15 mouse cellular contexts compared by ENCODE assay signal in the genomic region with DNA sequence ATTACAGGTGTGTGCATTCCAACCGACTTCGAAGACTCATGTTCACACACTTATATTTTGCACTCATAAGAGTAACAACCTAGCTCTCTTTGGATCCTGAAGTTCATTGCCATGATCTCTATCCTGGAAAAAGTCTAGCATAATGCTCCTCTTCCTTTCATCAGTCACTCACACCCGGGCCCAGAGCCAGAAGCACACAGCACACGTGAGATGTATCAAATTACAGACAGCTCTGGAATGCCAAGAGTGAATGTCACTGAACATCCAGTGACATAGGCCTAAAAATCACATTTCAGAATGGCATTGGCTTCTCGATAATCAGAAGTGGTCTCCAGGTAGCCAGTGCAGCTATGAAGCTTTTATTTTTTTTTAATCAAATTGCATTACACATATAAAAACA.
A peak's percentile ranks its signal among the peaks of the same experiment; 100 is the strongest.
DNase-seq lines count a peak whose midpoint lies in the region.
"Had no signal": no experiment of that assay in that cellular context is flagged by ENCODE, and none has a peak within 500 bp of the region (broad histone marks: within the 10 kb centered on the region; RNA-seq: fewer than 3 reads in every experiment).

No protein-coding gene starts in this region.

- no peak overlapping the region for H3K27ac ChIP-seq in embryonic facial prominence, embryonic 10.5 days (replicated peaks)
- H3K27ac ChIP-seq: hindbrain, embryonic 12.5 days; intestine, embryonic 15.5 days; kidney, embryonic 15.5 days; left cerebral cortex, adult 2 months; limb, embryonic 13.5 days had no signal

- WGBS in embryonic facial prominence, embryonic 10.5 days, result 52% methylated on average over 5 of the region's 5 CpGs

- no peaks in the 10 kb centered on the region for H3K9me3 ChIP-seq in embryonic facial prominence, embryonic 10.5 days
- H3K9me3 ChIP-seq: hindbrain, embryonic 12.5 days; intestine, embryonic 15.5 days; kidney, embryonic 15.5 days; limb, embryonic 13.5 days had no signal

- peaks cover 4% of the 10 kb centered on the region; the same call in 1 of the 2 replicates for H3K4me1 ChIP-seq in embryonic facial prominence, embryonic 10.5 days
- H3K4me1 ChIP-seq: intestine, embryonic 15.5 days; kidney, embryonic 15.5 days; limb, embryonic 13.5 days had no signal

- H3K4me3 ChIP-seq in embryonic facial prominence, embryonic 10.5 days, result no peak overlapping the region
- H3K4me3 ChIP-seq: hindbrain, embryonic 12.5 days; intestine, embryonic 15.5 days; kidney, embryonic 15.5 days; left cerebral cortex, adult 2 months; limb, embryonic 13.5 days had no signal

- H3K27me3 ChIP-seq in embryonic facial prominence, embryonic 10.5 days (replicated peaks; ENCODE audit: low read depth, poor library complexity, severe bottlenecking), result no peaks in the 10 kb centered on the region
- H3K27me3 ChIP-seq: hindbrain, embryonic 12.5 days; intestine, embryonic 15.5 days; kidney, embryonic 15.5 days; limb, embryonic 13.5 days had no signal

- no peaks in the 10 kb centered on the region for H3K36me3 ChIP-seq in embryonic facial prominence, embryonic 10.5 days (replicated peaks)
- H3K36me3 ChIP-seq: hindbrain, embryonic 12.5 days; intestine, embryonic 15.5 days; kidney, embryonic 15.5 days; limb, embryonic 13.5 days had no signal

- DNase-seq in heart, adult 18-20 months, result peak; percentile 35 to 54
- DNase-seq in heart, adult 8-10 months (ENCODE audit: low spot score), result no peak
- peak; percentile 9 for DNase-seq in lung, postnatal 10 days
- no peak for DNase-seq in lung, postnatal 14 days
- peak; percentile 13 for DNase-seq in embryonic facial prominence, embryonic 10.5 days (ENCODE audit: low spot score)
- DNase-seq in spleen, postnatal 14 days (ENCODE audit: low spot score in 2 of 2), result no peak
- no peak for DNase-seq in natural killer cell, adult 2 months (ENCODE audit: low spot score in 2 of 2)
- DNase-seq: cerebellum, adult 2 months; gastrocnemius, postnatal 25 days; midbrain, embryonic 14.5 days had no signal

Comparison
In these comparisons a context has a peak if more than half of its experiments do, and no peak if none do; other contexts are left out.
1. DNase-seq: peak in heart, adult 18-20 months (2 of 2), lung, postnatal 10 days (single experiment) and embryonic facial prominence, embryonic 10.5 days (single experiment); none in heart, adult 8-10 months (single experiment), lung, postnatal 14 days (single experiment), spleen, postnatal 14 days (0 of 2) and natural killer cell, adult 2 months (0 of 2).